Mouse (Mus musculus) MEL-GATA-1-ER (cell line): ENCODE measurements at regions not wholly inside any gene's neighbourhood (a gene's known extent, or its start where the extent isn't known, plus 50 kb on each side); places are given as distances from the start of the nearest gene placed in this dataset.

Experiments used
- DNase-seq: peaks from one replicate; pipeline ENCODE4 v3.0.0-alpha.2; 2012; ENCODE audit warnings: low read depth; ENCODE audit errors: extremely low read depth

GRCm38 (mm10) chr2:84173450-84173849, 183.1 kb downstream of the Gm13691 start:
- DNase-seq: no peak

- DNase-seq: no peak
These were observed 193.4 kb downstream of the Gm13691 start for GRCm38 (mm10) chr2:84183624-84184287.

- DNase-seq: no peak
These were observed 194.1 kb downstream of the Gm13691 start for GRCm38 (mm10) chr2:84184288-84185015.

- DNase-seq: no peak
These were observed 194.6 kb downstream of the Gm13691 start for GRCm38 (mm10) chr2:84185016-84185330.

- DNase-seq: no peak
These were observed 195.9 kb downstream of the Gm13691 start for GRCm38 (mm10) chr2:84186126-84186701.

GRCm38 (mm10) chr2:84187456-84187855, 197.1 kb downstream of the Gm13691 start:
- DNase-seq: no peak

GRCm38 (mm10) chr2:84189302-84189701, 198.9 kb downstream of the Gm13691 start:
- no peak for DNase-seq

- no peak for DNase-seq
These were observed 208.1 kb downstream of the Calcrl start for GRCm38 (mm10) chr2:84217116-84217515.

GRCm38 (mm10) chr2:84222049-84222448, 203.2 kb downstream of the Calcrl start:
- no peak for DNase-seq

GRCm38 (mm10) chr2:84229777-84230176, 195.4 kb downstream of the Calcrl start:
- no peak for DNase-seq

- no peak for DNase-seq
These were observed 189.6 kb downstream of the Calcrl start for GRCm38 (mm10) chr2:84235641-84236040.

GRCm38 (mm10) chr2:84241244-84241643, 184.0 kb downstream of the Calcrl start:
- no peak for DNase-seq

GRCm38 (mm10) chr2:84241986-84242385, 183.2 kb downstream of the Calcrl start:
- DNase-seq: no peak

- no peak for DNase-seq
These were observed 179.3 kb downstream of the Calcrl start for GRCm38 (mm10) chr2:84245900-84246299.

GRCm38 (mm10) chr2:84246562-84246961, 178.6 kb downstream of the Calcrl start:
- no peak for DNase-seq

GRCm38 (mm10) chr2:84248169-84248568, 177.0 kb downstream of the Calcrl start:
- no peak for DNase-seq

- no peak for DNase-seq
These were observed 175.3 kb downstream of the Calcrl start for GRCm38 (mm10) chr2:84249871-84250270.

- DNase-seq: no peak
These were observed 173.1 kb downstream of the Calcrl start for GRCm38 (mm10) chr2:84252076-84252475.

- DNase-seq: no peak
These were observed 166.7 kb downstream of the Calcrl start for GRCm38 (mm10) chr2:84258339-84259006.

GRCm38 (mm10) chr2:84259222-84259621, 166.0 kb downstream of the Calcrl start:
- DNase-seq: no peak

- no peak for DNase-seq
These were observed 164.5 kb downstream of the Calcrl start for GRCm38 (mm10) chr2:84260701-84261100.

GRCm38 (mm10) chr2:84261481-84261880, 163.7 kb downstream of the Calcrl start:
- no peak for DNase-seq
